Mouse (Mus musculus): Measurements from ENCODE around the gene Wdr64. TPM values are rescaled to one million over a fixed set of nuclear protein-coding genes. Genes with fewer than 3 reads are reported as not detected.

Wdr64 gene
- polyA plus RNA-seq, 1 experiment from 2014 or later, result not detected

DNA sequence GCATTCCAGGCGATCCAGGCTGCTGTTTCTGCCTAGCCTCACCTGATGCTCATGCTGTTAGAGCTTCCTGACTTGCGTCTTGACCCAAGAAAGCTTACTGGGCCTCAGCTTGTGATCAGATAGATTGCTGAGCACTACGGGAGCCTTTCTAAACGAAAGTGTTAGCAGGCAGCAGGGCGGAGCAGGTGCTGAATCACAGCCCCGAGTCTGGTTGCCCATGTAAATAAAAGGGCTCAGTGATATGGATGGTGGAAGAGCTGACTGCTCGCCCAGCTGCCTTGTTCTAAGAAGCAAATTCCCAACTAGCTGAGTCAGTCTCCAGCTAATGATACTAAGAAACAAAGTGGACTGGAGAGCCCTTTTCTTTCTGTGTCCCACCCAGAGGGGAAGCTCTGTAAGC, 27.4 kb downstream of the Wdr64 start:
- Histone ChIP-seq H3K9ac (no peak overlapping the region), H3K4me2 (peak overlapping the region; percentile 46), H3K27ac (replicated peaks) (no peak overlapping the region), H3K27me3 (replicated peaks) (no peaks in the 10 kb centered on the region), H3K4me1 (peaks cover 15% of the 10 kb centered on the region), H3K9me3 (no peaks in the 10 kb centered on the region), H3K36me3 (no peaks in the 10 kb centered on the region), H3K4me3 (no peak overlapping the region)
- ATAC-seq (ENCODE audit: extremely low read depth, insufficient number of reproducible peaks, low FRiP score, low TSS enrichment), result no peak
- WGBS, result 23% methylated on average over 7 of the region's 7 CpGs

- no peak for ATAC-seq (ENCODE audit: extremely low read depth, insufficient number of reproducible peaks, low FRiP score, low TSS enrichment)
- H3K9me3 ChIP-seq, result no peaks in the 10 kb centered on the region
Observed at GRCm38 (mm10) chr1:175754576-175755364, 56.4 kb downstream of the Wdr64 start.

DNA sequence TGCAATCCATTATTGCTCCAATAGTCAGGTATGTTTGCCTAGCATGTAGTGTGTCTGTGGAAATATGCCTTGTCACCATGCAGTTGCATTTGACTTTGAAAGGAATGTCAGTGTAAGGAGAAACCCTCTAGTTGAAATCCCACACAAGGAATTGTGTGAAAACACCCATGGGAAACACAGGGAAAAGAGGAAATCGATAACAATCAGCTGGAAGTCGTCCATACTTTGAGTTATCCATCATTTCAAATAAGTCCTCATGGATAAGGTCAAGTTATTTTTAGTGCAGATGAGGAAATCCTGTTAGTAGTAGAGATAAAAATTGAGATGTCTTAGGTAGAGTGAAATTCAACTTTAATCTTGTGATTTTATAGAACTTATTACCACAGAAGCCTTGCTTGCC, 96.3 kb downstream of the Wdr64 start:
- Histone ChIP-seq H3K36me3 (no peaks in the 10 kb centered on the region), H3K9ac (no peak overlapping the region), H3K27ac (replicated peaks) (no peak overlapping the region), H3K4me1 (no peaks in the 10 kb centered on the region), H3K4me3 (no peak overlapping the region), H3K27me3 (replicated peaks) (no peaks in the 10 kb centered on the region), H3K4me2 (no peak overlapping the region), H3K9me3 (no peaks in the 10 kb centered on the region)
- 50% methylated on average over 2 of the region's 2 CpGs for WGBS
- no peak for ATAC-seq (ENCODE audit: extremely low read depth, insufficient number of reproducible peaks, low FRiP score, low TSS enrichment)

More at GRCm38 (mm10) chr1:175754576-175755364, 56.4 kb downstream of the Wdr64 start:
- no peaks in the 10 kb centered on the region for H3K36me3 ChIP-seq
- H3K27me3 ChIP-seq (replicated peaks), result no peaks in the 10 kb centered on the region
- H3K9ac ChIP-seq, result no peak overlapping the region
- no peak overlapping the region for H3K4me2 ChIP-seq
- WGBS, result 67% methylated on average over 10 of the region's 10 CpGs
- no peak overlapping the region for H3K27ac ChIP-seq (replicated peaks)
- no peak overlapping the region for H3K4me3 ChIP-seq
- no peaks in the 10 kb centered on the region for H3K4me1 ChIP-seq

GRCm38 (mm10) chr1:175808356-175808755, 110.0 kb downstream of the Wdr64 start:
- WGBS, result 66% methylated on average over 5 of the region's 5 CpGs
- Histone ChIP-seq H3K27me3 (replicated peaks) (no peaks in the 10 kb centered on the region), H3K4me1 (no peaks in the 10 kb centered on the region; the same call in 1 of the 2 replicates), H3K4me3 (no peak overlapping the region), H3K27ac (replicated peaks) (no peak overlapping the region), H3K9me3 (no peaks in the 10 kb centered on the region), H3K4me2 (no peak overlapping the region), H3K9ac (no peak overlapping the region), H3K36me3 (no peaks in the 10 kb centered on the region)
- no peak for ATAC-seq (ENCODE audit: extremely low read depth, insufficient number of reproducible peaks, low FRiP score, low TSS enrichment)

- no peak overlapping the region for H3K4me2 ChIP-seq
- H3K9ac ChIP-seq, result no peak overlapping the region
- no peaks in the 10 kb centered on the region for H3K36me3 ChIP-seq
- no peak overlapping the region for H3K4me3 ChIP-seq
- no peaks in the 10 kb centered on the region for H3K27me3 ChIP-seq (replicated peaks)
- no peaks in the 10 kb centered on the region for H3K4me1 ChIP-seq
- no peak for ATAC-seq (ENCODE audit: extremely low read depth, insufficient number of reproducible peaks, low FRiP score, low TSS enrichment)
- H3K27ac ChIP-seq (replicated peaks), result no peak overlapping the region
- WGBS, result 8% methylated on average over 1 of the region's 1 CpGs
- no peaks in the 10 kb centered on the region for H3K9me3 ChIP-seq
Observed at GRCm38 (mm10) chr1:175811625-175812024, 113.2 kb downstream of the Wdr64 start.

DNA sequence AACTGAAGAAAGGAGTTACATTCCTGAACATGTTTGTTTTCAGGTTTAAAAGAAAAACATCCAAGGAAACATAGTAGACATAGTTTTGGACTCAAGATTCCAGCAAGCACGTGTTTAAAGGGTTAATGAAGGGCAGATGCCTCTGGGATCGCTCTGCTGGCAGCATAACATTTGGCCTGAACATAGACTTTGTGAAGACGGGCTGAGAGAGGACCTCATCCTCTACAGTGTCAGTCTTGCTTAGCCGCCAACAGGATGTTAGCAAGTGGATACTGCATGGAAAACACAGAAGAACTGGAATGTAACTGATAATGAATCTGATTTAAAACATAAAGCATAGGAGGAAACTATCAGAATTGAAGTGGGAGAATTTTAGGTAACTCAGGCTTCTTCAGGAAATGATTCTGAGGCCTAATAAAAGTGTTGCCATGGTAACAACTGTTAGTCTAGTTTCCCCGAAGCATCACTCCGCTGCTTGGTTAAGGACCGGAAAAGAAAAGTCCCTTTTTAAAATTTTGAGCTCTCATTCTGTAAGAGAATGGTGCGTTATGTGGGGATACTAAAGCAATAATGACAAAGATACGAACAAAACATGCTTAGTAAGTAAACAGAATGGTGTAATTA, 125.5 kb downstream of the Wdr64 start:
- Histone ChIP-seq H3K27me3 (replicated peaks) (no peaks in the 10 kb centered on the region), H3K9ac (no peak overlapping the region), H3K36me3 (no peaks in the 10 kb centered on the region), H3K9me3 (0 out of 2 replicates have a peak, but pooled peaks cover 5% of the 10 kb centered on the region), H3K4me3 (no peak overlapping the region), H3K27ac (replicated peaks) (no peak overlapping the region), H3K4me1 (no peaks in the 10 kb centered on the region), H3K4me2 (no peak overlapping the region)
- no peak for ATAC-seq (ENCODE audit: extremely low read depth, insufficient number of reproducible peaks, low FRiP score, low TSS enrichment)
- 61% methylated on average over 9 of the region's 9 CpGs for WGBS

DNA sequence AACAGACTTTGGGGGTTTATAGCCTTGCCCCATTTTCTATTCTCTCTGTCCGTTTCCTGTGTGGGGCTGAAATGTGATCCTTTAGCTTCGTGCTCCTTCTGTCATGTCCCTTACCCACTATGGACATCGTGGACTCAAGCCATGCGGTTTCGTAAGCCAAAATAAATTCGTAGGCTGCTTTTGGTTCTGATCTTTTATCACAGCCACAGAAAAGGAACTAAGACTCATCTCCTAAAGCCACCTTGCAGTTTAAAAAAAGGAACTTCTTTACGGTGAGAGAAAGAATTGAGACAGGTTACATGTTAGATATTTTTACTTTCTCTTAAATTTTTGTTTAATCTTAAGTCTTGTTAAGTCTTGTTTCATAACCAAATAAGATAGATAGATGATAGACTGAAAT, 130.1 kb downstream of the Wdr64 start:
- H3K36me3 ChIP-seq, result no peaks in the 10 kb centered on the region
- no peak overlapping the region for H3K27ac ChIP-seq (replicated peaks)
- 0 out of 2 replicates have a peak, but pooled peaks cover 5% of the 10 kb centered on the region for H3K9me3 ChIP-seq
- no peaks in the 10 kb centered on the region for H3K27me3 ChIP-seq (replicated peaks)
- 78% methylated on average over 7 of the region's 7 CpGs for WGBS
- no peaks in the 10 kb centered on the region for H3K4me1 ChIP-seq
- H3K4me2 ChIP-seq, result no peak overlapping the region
- no peak for ATAC-seq (ENCODE audit: extremely low read depth, insufficient number of reproducible peaks, low FRiP score, low TSS enrichment)
- no peak overlapping the region for H3K4me3 ChIP-seq
- H3K9ac ChIP-seq, result no peak overlapping the region

- Histone ChIP-seq H3K9me3 (0 out of 2 replicates have a peak, but pooled peaks cover 5% of the 10 kb centered on the region), H3K4me3 (no peak overlapping the region), H3K9ac (no peak overlapping the region), H3K36me3 (no peaks in the 10 kb centered on the region), H3K27me3 (replicated peaks) (no peaks in the 10 kb centered on the region), H3K27ac (replicated peaks) (no peak overlapping the region), H3K4me1 (no peaks in the 10 kb centered on the region), H3K4me2 (no peak overlapping the region)
- ATAC-seq (ENCODE audit: extremely low read depth, insufficient number of reproducible peaks, low FRiP score, low TSS enrichment), result no peak
- whole genome bisulfite sequencing, result 87% methylated on average over 2 of the region's 2 CpGs
Observed at GRCm38 (mm10) chr1:175829220-175829619, 130.8 kb downstream of the Wdr64 start.

DNA sequence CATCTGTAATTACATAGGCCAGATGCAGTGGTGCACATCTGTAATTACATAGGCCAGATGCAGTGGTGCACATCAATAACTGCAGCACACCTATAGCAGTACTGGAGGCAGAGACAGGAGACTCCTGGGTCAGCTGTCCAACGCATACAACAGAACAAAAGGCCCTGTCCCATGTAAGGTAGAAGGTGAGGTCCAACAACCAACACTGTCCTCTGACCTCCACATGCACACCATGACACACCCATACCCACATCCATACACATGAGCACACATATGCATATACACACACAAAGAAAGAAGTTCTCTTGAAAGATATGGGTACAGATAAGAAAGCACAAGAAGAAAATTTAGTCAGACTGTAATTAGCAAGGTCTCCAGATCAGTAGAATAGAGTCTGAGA, 157.1 kb downstream of the Wdr64 start:
- no peak overlapping the region for H3K9ac ChIP-seq
- no peak overlapping the region for H3K4me3 ChIP-seq
- H3K4me1 ChIP-seq, result no peaks in the 10 kb centered on the region
- ATAC-seq (ENCODE audit: extremely low read depth, insufficient number of reproducible peaks, low FRiP score, low TSS enrichment), result no peak
- no peaks in the 10 kb centered on the region for H3K36me3 ChIP-seq
- H3K27ac ChIP-seq (replicated peaks), result no peak overlapping the region
- no peaks in the 10 kb centered on the region for H3K27me3 ChIP-seq (replicated peaks)
- no peak overlapping the region for H3K4me2 ChIP-seq
- no peaks in the 10 kb centered on the region for H3K9me3 ChIP-seq
- 81% methylated on average over 1 of the region's 1 CpGs for WGBS

Other genes with a start within 250 kb of the Wdr64 start
- gene Rgs7, start 206.1 kb upstream of the Wdr64 start, polyA plus RNA-seq (2015; fragmentation: Nextera tagmentation; extraction: Ambion mirVana), result 0.53 and 1.1 TPM in 2 replicates
- 0.07 and 0.17 TPM in 2 replicates for gene Kmo, start 78.2 kb upstream of the Wdr64 start, polyA plus RNA-seq (2015; fragmentation: Nextera tagmentation; extraction: Ambion mirVana)
- 211 and 247 TPM in 2 replicates for gene Fh1, start 73.0 kb upstream of the Wdr64 start, polyA plus RNA-seq (2015; fragmentation: Nextera tagmentation; extraction: Ambion mirVana)
- gene Opn3, start 5.8 kb upstream of the Wdr64 start, polyA plus RNA-seq (2015; fragmentation: Nextera tagmentation; extraction: Ambion mirVana), result 10.9 and 14.5 TPM in 2 replicates
- 3.5 and 3.7 TPM in 2 replicates for gene Chml, start 5.7 kb upstream of the Wdr64 start, polyA plus RNA-seq (2015; fragmentation: Nextera tagmentation; extraction: Ambion mirVana)
- gene Exo1, start 182.0 kb downstream of the Wdr64 start, polyA plus RNA-seq (2015; fragmentation: Nextera tagmentation; extraction: Ambion mirVana), result 33.1 and 38.4 TPM in 2 replicates
- gene Gm38100, start 221.7 kb downstream of the Wdr64 start, polyA plus RNA-seq (2015; fragmentation: Nextera tagmentation; extraction: Ambion mirVana), result 0.15 TPM in 1 of 2 replicates, not detected in the other

All from heart, embryonic 13.5 days (tissue).